Mouse (Mus musculus): ENCODE data around the gene Suds3. TPM values are rescaled to one million over a fixed set of nuclear protein-coding genes. Genes with fewer than 3 reads are reported as not detected.
A peak's percentile ranks its signal among the peaks of the same experiment; 100 is the strongest.

The Suds3 gene
- total and polyA plus RNA-seq, 3 experiments, result 67.8 to 102 TPM; not detected in 1

GRCm38 (mm10) chr5:117113330-117113729 lies 2.6 kb downstream of the Suds3 start:
- peak; percentile 71 for DNase-seq (ENCODE audit: low read depth, low spot score)
- Histone ChIP-seq H3K9ac (ENCODE audit: control insufficient read depth, low read depth, low read length, poor library complexity, severe bottlenecking) (no peak overlapping the region), H3K27ac (ENCODE audit: control insufficient read depth, low read depth, low read length) (no peak overlapping the region), H3K27me3 (ENCODE audit: control insufficient read depth in 1 of 2, insufficient read depth in 2 of 2, low read length in 2 of 2) (no peaks in the 10 kb centered on the region), H3K4me3 (ENCODE audit: control insufficient read depth in 1 of 2, insufficient read depth in 1 of 2, low read depth in 2 of 2, low read length in 2 of 2) (no peak overlapping the region), H3K79me2 (ENCODE audit: control insufficient read depth, insufficient read depth, low read length, poor library complexity) (peaks cover 18% of the 10 kb centered on the region), H3K4me1 (ENCODE audit: control insufficient read depth in 1 of 2, insufficient read depth in 2 of 2, low read length in 2 of 2) (peaks cover 0 to 6% of the 10 kb centered on the region in 2 experiments; a peak in 1 of 4 replicates), H3K9me3 (replicated peaks; ENCODE audit: insufficient read depth, low read length) (no peaks in the 10 kb centered on the region), H3K36me3 (ENCODE audit: control insufficient read depth in 1 of 2, insufficient read depth in 2 of 2, low read length in 2 of 2) (peaks cover 5 to 7% of the 10 kb centered on the region in 2 experiments)
- TF ChIP-seq ZNF384 (IDR thresholded peaks at IDR 0.05; ENCODE audit: low read depth, low read length), result no peak; the same call in 1 of the 2 replicates
- TF ChIP-seq CTCF (IDR thresholded peaks at IDR 0.05 in 2 of 3, conservative IDR thresholded peaks at IDR 0.05 in 1 of 3; ENCODE audit: control insufficient read depth in 1 of 3, insufficient read depth in 1 of 3, low read depth in 2 of 3, low read length in 3 of 3, poor library complexity in 1 of 3, severe bottlenecking in 1 of 3), result peak; percentile 42 to 60 (median 46)

- Histone ChIP-seq H3K9ac (ENCODE audit: control insufficient read depth, low read depth, low read length, poor library complexity, severe bottlenecking) (no peak overlapping the region), H3K27ac (ENCODE audit: control insufficient read depth, low read depth, low read length) (no peak overlapping the region), H3K4me3 (ENCODE audit: control insufficient read depth in 1 of 2, insufficient read depth in 1 of 2, low read depth in 2 of 2, low read length in 2 of 2) (no peak overlapping the region), H3K4me1 (ENCODE audit: control insufficient read depth in 1 of 2, insufficient read depth in 2 of 2, low read length in 2 of 2) (peaks cover 0 to 6% of the 10 kb centered on the region in 2 experiments; a peak in 1 of 4 replicates), H3K27me3 (ENCODE audit: control insufficient read depth in 1 of 2, insufficient read depth in 2 of 2, low read length in 2 of 2) (no peaks in the 10 kb centered on the region), H3K36me3 (ENCODE audit: control insufficient read depth in 1 of 2, insufficient read depth in 2 of 2, low read length in 2 of 2) (peaks cover 4 to 5% of the 10 kb centered on the region in 2 experiments; a peak in 3 of 4 replicates), H3K9me3 (replicated peaks; ENCODE audit: insufficient read depth, low read length) (no peaks in the 10 kb centered on the region), H3K79me2 (ENCODE audit: control insufficient read depth, insufficient read depth, low read length, poor library complexity) (peaks cover 18% of the 10 kb centered on the region)
- TF ChIP-seq ZKSCAN1 (IDR thresholded peaks at IDR 0.05; ENCODE audit: low read depth, low read length) (no peak), BHLHE40 (IDR thresholded peaks at IDR 0.05; ENCODE audit: borderline replicate concordance, low read depth, low read length) (no peak), ZC3H11A (IDR thresholded peaks at IDR 0.05; ENCODE audit: low read depth, low read length) (no peak), GABPA (IDR thresholded peaks at IDR 0.05; ENCODE audit: low read depth, low read length) (no peak), ELF1 (IDR thresholded peaks at IDR 0.05; ENCODE audit: low read depth, low read length) (no peak), MEF2A (IDR thresholded peaks at IDR 0.05; ENCODE audit: extremely low read depth, insufficient replicate concordance, low read depth, low read length, poor library complexity, severe bottlenecking) (no peak), SIN3A (IDR thresholded peaks at IDR 0.05; ENCODE audit: low read length) (no peak), MAZ (IDR thresholded peaks at IDR 0.05; ENCODE audit: low read depth, low read length) (no peak), POLR2AphosphoS5 (IDR thresholded peaks at IDR 0.05; ENCODE audit: borderline replicate concordance, low read depth, low read length) (no peak), NELFE (IDR thresholded peaks at IDR 0.05; ENCODE audit: low read depth, low read length) (no peak), USF1 (IDR thresholded peaks at IDR 0.05; ENCODE audit: low read depth, low read length) (no peak)
- DNase-seq (ENCODE audit: low read depth, low spot score), result no peak
Measured at GRCm38 (mm10) chr5:117111774-117112112, 4.2 kb downstream of the Suds3 start.

Measured in MEL (cell line).